Mouse (Mus musculus): ENCODE data around the gene Ddb2.

DNA sequence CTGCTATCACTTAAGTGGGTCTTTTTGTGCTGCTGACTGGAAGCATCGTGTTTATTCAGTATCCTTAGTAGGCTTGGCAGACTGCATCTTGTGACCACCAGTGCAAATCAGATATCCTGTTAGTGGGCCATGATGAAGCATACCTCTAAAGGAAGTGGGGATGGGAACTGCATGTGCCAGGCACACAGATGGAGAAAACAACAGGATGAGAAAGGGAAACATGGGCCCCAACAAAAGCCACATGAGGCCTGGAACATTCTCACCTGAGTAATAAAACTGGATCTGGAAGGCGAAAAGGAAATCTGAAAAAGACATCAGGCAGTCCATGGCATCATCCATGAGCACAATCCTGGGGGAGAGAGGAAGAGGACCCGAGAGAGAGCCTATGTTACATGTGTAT lies 47.2 kb upstream of the Ddb2 start:
- TF ChIP-seq CTCF (IDR thresholded peaks at IDR 0.05; ENCODE audit: control insufficient read depth, insufficient read depth, insufficient read length) (no peak), MYOG (IDR thresholded peaks at IDR 0.05; ENCODE audit: control insufficient read depth, extremely low read depth, insufficient read length) (no peak), MAX (IDR thresholded peaks at IDR 0.05) (no peak)

All from C2C12 (cell line).